Mouse (Mus musculus): Measurements from ENCODE around the gene Pde1c. TPM values are rescaled to one million over a fixed set of nuclear protein-coding genes. Genes with fewer than 3 reads are reported as not detected.

Gene Pde1c
- total RNA-seq, 2 experiments from 2014 or later, result 0.43 to 0.55 TPM

GRCm38 (mm10) chr6:56335811-56336446 is 233.0 kb downstream of the Pde1c start:
- no peak for DNase-seq (ENCODE audit: low spot score)

GRCm38 (mm10) chr6:56332149-56332548 is 236.8 kb downstream of the Pde1c start:
- no peak for DNase-seq (ENCODE audit: low spot score)

GRCm38 (mm10) chr6:56331432-56331831 is 237.5 kb downstream of the Pde1c start:
- DNase-seq (ENCODE audit: low spot score), result no peak

DNA sequence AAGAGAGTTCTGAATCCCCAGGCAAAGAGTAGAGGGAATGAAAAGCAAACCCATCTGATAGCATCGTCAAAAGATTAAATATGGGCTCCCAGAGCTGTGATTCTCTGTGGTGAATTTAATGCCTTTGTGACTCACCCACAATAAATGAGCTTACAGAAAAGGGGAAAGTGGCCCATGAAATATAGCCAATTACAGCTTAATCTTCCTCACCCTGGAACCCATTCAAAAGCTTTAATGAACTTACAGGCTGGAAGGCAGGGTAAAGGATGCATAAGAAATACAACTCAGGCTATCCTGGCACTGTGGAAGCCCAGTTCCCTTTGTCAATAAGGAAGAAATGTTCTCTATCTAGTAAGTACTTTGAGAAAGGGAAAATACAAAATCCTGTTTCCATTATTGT is 240.8 kb downstream of the Pde1c start:
- DNase-seq (ENCODE audit: low spot score), result no peak

- no peak for DNase-seq (ENCODE audit: low spot score)
These were observed 246.1 kb downstream of the Pde1c start for GRCm38 (mm10) chr6:56322799-56323198.

DNA sequence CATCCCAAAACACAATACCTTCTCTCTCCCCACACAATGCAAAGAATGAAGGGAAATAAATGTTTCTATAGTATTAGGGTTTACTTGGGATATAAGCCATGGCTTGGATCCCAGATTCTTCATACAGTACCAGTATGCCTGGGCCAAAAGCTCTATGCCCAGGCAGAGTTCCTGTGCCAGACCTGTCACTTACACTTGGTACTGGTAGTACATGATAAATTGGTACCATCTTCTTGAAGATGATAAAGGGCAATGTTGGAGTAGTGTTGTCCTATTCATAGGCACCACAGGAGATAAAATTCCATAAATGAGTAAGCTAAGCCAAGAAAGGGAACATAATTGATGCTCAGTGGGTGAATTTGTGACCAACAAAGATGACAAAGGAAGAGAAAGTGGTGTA is 258.6 kb downstream of the Pde1c start:
- DNase-seq (ENCODE audit: low spot score), result no peak

- no peak for DNase-seq (ENCODE audit: low spot score)
These were observed 262.8 kb downstream of the Pde1c start for GRCm38 (mm10) chr6:56306066-56306465.

- DNase-seq (ENCODE audit: low spot score), result no peak
These were observed 276.7 kb downstream of the Pde1c start for GRCm38 (mm10) chr6:56292176-56292575.

DNA sequence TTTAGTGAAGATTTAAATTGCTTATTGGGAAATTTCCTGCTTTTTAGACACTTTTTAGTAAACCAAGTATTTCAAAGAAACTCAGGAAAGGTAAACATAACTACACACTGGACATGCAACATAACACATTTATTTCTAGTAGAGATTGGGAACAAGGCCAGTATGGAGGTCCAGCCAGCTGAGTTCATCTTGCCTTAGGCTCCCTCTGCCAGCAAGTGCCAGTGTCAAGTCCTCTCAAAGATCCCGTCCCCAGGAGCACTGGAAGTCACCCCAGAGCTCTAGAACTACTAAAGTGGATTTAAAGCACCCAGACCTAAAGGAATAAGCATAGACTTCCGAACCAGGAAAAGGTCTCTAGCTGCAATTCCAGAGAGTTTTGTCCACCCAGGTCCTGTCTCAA is 279.6 kb downstream of the Pde1c start:
- peak; percentile 4 for DNase-seq (ENCODE audit: low spot score)

GRCm38 (mm10) chr6:56284821-56285220 is 284.1 kb downstream of the Pde1c start:
- no peak for DNase-seq (ENCODE audit: low spot score)

- DNase-seq (ENCODE audit: low spot score), result no peak
These were observed 293.4 kb downstream of the Pde1c start for GRCm38 (mm10) chr6:56275461-56275860.

DNA sequence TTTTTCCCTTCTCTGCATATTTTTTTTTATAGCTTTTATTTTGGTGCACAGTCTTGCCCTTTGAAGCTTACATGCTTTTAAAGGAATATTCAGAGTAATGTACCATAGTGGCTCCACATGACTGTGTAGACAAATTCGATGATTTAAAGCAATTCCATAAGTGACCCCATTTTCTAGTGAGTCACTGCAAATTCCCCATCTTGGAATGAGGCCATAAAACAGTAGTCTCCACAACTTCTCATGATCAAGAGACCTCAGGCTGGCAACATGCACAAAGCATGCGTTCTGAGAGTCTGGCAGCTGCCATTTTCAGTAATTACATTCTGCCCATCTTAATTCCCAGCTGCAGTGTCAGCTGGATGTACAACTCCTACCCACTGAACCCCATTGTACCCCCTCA is 297.2 kb downstream of the Pde1c start:
- DNase-seq (ENCODE audit: low spot score), result no peak

DNA sequence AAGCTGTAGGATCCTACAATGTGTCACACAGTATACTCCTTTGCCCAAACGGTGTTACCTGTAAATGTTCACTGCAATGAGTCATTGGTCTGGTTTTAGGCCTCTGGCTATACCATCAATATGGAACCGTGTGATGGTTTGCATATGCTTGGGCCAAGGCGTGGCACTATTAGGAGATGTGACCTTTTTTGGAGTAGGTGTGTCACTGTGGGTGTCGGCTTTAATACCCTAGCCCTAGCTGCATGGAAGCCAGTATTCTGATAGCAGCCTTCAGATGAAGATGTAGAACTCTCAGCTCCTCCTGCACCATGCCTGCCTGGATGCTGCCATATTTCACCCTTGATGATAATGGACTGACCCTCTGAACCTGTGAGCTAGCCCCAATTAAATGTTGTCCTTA is 304.4 kb downstream of the Pde1c start:
- no peak for DNase-seq (ENCODE audit: low spot score)

- no peak for DNase-seq (ENCODE audit: low spot score)
These were observed 308.8 kb downstream of the Pde1c start for GRCm38 (mm10) chr6:56260118-56260517.

- no peak for DNase-seq (ENCODE audit: low spot score)
These were observed 311.2 kb downstream of the Pde1c start for GRCm38 (mm10) chr6:56257555-56258297.

DNA sequence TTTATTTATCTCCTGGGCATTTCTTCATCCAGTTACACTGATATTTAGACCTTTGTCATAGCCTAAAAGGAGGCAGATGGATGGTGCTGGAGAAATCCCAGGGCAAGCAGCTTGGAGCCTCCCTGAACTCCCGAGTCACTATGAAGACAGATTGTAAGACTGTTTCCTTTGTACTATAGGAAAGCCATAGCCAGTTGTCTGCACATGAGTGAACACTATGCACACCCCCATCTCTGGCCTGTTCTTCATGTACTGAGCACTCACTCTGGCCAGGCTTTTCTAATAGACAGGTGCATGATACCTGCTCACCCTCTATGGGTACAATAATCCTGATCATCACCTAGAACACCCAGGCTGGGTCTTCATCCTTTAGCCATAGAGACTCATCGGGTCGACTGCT is 318.8 kb downstream of the Pde1c start:
- DNase-seq (ENCODE audit: low spot score), result no peak

DNA sequence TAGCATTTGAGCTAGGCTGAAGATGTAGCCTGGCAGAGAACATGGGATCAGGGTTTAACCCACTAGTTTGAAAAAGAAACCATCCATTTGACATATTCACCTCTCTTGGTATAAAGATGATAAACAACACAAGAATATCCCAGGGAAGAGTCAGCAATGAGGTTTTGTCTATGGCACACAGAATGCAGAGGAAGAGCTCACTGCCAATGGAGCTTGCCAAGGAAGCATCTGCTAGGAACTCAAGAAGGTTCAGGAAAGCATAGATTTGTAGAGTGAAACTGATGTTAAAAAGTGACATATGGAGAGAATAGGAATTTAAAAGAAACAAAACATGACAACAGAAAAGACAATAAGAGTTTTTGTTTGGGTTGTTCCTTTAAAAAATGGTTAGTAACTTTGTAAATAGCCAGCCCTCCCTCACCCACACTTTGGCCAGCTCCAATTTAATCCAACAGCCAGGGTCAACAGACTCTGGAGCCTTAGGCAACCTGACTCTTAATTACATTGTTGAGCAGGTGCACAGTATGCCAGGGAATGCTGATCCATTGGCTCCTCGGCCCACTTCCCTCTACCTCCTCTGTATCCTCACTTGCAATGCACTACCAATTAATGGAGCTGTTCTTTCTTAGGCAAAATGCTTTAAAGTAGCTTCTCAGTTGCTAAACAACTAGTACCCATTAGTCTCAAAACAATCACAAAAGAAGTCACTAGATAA is 377.3 kb downstream of the Pde1c start:
- no peak for DNase-seq (ENCODE audit: low spot score)

DNA sequence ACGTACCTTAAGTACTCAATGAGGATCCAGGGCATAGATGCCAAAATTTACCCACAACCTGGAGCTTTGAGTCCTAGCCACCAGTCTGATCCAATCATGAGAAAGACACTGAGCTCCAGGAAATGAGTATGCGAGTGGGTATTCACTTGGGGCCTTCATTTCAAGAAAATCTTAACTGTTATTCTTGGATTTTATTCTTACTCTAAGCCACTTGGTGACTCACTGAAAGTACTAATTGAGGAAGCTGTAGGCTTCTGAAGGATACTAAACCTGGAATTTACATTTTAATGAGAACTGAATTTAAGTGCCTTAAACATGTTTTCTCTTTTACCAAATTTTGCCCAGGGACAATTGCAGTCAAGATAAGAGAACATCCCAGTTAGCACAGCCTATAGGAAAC is 392.4 kb downstream of the Pde1c start:
- DNase-seq (ENCODE audit: low spot score), result no peak

DNA sequence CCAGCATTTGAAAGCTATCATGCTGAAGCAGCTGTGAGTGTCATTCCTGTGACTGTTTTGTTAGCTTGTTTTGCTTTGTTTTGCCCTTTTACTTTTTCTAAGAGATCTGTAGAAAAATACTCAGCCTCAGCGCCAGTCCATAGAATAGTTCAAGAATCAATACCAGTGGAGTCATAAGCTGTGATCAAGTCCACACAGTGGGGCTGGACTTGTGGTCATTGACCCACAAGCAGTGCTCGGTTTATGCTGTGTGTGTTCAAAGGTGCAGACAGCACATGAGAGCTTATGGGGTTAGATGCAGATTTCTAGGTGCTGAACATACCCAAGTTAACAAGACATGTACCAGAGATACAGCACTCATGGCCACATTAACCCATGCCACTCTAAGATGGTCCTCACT is 396.7 kb downstream of the Pde1c start:
- DNase-seq (ENCODE audit: low spot score), result no peak

DNA sequence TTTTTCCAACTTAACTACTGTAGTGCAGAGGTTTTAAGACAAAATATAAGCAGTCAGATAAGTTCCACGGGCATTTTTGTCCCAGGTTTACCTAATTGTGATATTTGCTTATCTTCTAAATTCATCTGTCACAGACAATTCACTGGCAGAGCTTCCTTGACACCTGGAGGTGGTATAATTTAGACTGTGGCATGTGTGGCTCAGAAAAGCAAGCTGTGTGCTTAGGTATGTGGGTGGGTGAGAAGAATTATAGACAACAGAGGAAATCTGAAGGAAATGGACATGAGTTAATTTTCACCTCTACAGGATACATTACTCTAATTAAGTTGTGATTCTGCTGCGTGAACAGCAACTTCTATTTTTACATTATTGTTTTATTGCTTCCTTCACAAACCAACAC is 400.2 kb downstream of the Pde1c start:
- no peak for DNase-seq (ENCODE audit: low spot score)

DNA sequence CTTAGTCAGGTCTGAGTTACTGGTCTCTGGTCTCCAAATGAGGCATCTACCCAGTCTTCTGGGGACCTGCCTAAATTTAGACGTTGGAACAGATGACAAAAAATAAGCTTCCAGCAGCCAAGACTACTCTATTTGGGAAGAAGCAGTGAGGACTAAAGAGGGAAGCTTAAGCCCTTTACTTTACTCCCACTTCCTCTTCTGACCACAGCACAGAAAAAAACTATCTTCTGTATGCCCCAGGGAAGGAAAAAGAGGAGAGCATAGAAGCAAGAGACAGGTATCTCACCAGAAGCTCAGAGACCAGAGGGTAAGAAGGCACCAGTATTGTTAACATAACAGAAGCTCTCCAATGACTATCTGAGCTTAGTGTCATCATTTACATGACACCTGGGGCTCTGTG is 410.7 kb downstream of the Pde1c start:
- DNase-seq (ENCODE audit: low spot score), result no peak

GRCm38 (mm10) chr6:56156836-56157235 is 412.1 kb downstream of the Pde1c start:
- no peak for DNase-seq (ENCODE audit: low spot score)
